Mouse (Mus musculus) monocyte, adult 5-6 weeks (primary cell): ENCODE measurements at regions not wholly inside any gene's neighbourhood (a gene's known extent, or its start where the extent isn't known, plus 50 kb on each side); places are given as distances from the start of the nearest gene placed in this dataset.

Source experiments
- ATAC-seq: fragments of 153-309, 156-312 bp; replicated peaks from 2 replicates; pipeline ENCODE4 v1.8.0; 2017; ENCODE audit warnings: mild to moderate bottlenecking; ENCODE audit not compliant: low TSS enrichment, insufficient number of reproducible peaks, severe bottlenecking, poor library complexity, low FRiP score

- no peak for ATAC-seq
Measured at GRCm38 (mm10) chrX:15322207-15322839, 1111.4 kb downstream of the H2al1n start.

- no peak for ATAC-seq
Measured at GRCm38 (mm10) chrX:15322958-15323357, 1112.0 kb downstream of the H2al1n start.

- peak; percentile 92 for ATAC-seq
Measured at GRCm38 (mm10) chrX:15365135-15365534, 1154.2 kb downstream of the H2al1n start.
